Mouse (Mus musculus) cortical plate, adult 2 months (tissue): ENCODE measurements around the gene Def8.

Source experiments
- CTCF ChIP-seq: fragments of 200-500 bp; IDR thresholded peaks from 2 replicates; pipeline ENCODE4 v1.5.1; 2011; ENCODE audit warnings: mild to moderate bottlenecking, control low read depth, low read length; ENCODE audit not compliant: insufficient read depth; ENCODE audit errors: extremely low read depth
- POLR2A ChIP-seq: fragments of 200-500 bp; IDR thresholded peaks from 2 replicates; pipeline ENCODE4 v1.6.1; 2011; ENCODE audit warnings: mild to moderate bottlenecking, low read length, control low read depth; ENCODE audit not compliant: insufficient read depth; ENCODE audit errors: extremely low read depth

- no peak for TF ChIP-seq CTCF
- TF ChIP-seq POLR2A, result peak; percentile 97
Observed at GRCm38 (mm10) chr8:123411246-123411645, 12.1 kb upstream of the Def8 start, which contains the start of gene Tubb3.
